Mouse (Mus musculus) stomach, embryonic 16.5 days (tissue): ENCODE results near the gene Smad6. TPM values are rescaled to one million over a fixed set of nuclear protein-coding genes. Genes with fewer than 3 reads are reported as not detected.
A peak's percentile ranks its signal among the peaks of the same experiment; 100 is the strongest.

Source experiments
- ATAC-seq: fragments of 200-750 bp; cut with Nextera tagmentation; 2 replicates; pipeline ENCODE4 v1.8.0; 2017; ENCODE audit warnings: moderate number of reproducible peaks, moderate TSS enrichment; ENCODE audit not compliant: insufficient read depth, low FRiP score
- H3K27ac ChIP-seq: fragments of 300-500 bp; sonication (generic); 2 replicates; pipeline ENCODE4 v1.5.1; 2014; ENCODE audit warnings: low read length
- H3K27me3 ChIP-seq: fragments of 300-500 bp; sonication (generic); 2 replicates; pipeline ENCODE4 v1.6.1; 2014; ENCODE audit warnings: low read length, control low read depth, mixed read lengths; ENCODE audit not compliant: control insufficient read depth, insufficient read depth
- H3K36me3 ChIP-seq: fragments of 300-500 bp; sonication (generic); 2 replicates; pipeline ENCODE4 v1.6.1; 2014; ENCODE audit warnings: low read length; ENCODE audit not compliant: control insufficient read depth, insufficient read depth
- H3K4me1 ChIP-seq: fragments of 300-500 bp; sonication (generic); 2 replicates; pipeline ENCODE4 v1.6.1; 2014; ENCODE audit warnings: low read length, control low read depth, mixed read lengths; ENCODE audit not compliant: control insufficient read depth, insufficient read depth
- H3K4me2 ChIP-seq: fragments of 300-500 bp; sonication (generic); 2 replicates; pipeline ENCODE4 v1.6.1; 2014; ENCODE audit warnings: low read depth, low read length, mixed read lengths
- H3K4me3 ChIP-seq: fragments of 300-500 bp; sonication (generic); replicated peaks from 2 replicates; pipeline ENCODE4 v1.5.1; 2014; ENCODE audit warnings: mild to moderate bottlenecking, low read length
- H3K9ac ChIP-seq: fragments of 300-500 bp; sonication (generic); 2 replicates; pipeline ENCODE4 v1.6.1; 2014; ENCODE audit warnings: low read length
- H3K9me3 ChIP-seq: fragments of 300-500 bp; sonication (generic); replicated peaks from 2 replicates; pipeline ENCODE4 v1.6.1; 2016; ENCODE audit warnings: low read length, control low read depth; ENCODE audit not compliant: control insufficient read depth
- WGBS: fragments of 180-500 bp; shearing (Covaris S2); extraction: QIAGEN DNeasy Blood & Tissue Kit; methylation state at CpG from one replicate; pipeline ENCODE4 v1.1.7; 2014; 5-methylcytosine and 5-hydroxymethylcytosine counted together
- polyA plus RNA-seq: library from polyadenylated mRNA; unstranded; fragments of >200 nt; fragmentation: Nextera tagmentation; extraction: Ambion mirVana; gene quantifications from 2 replicates; pipeline ENCODE4 v1.2.1, GENCODE M21; 2015

Gene Smad6
- polyA plus RNA-seq, 1 experiment from 2014 or later, result 3.3 TPM

DNA sequence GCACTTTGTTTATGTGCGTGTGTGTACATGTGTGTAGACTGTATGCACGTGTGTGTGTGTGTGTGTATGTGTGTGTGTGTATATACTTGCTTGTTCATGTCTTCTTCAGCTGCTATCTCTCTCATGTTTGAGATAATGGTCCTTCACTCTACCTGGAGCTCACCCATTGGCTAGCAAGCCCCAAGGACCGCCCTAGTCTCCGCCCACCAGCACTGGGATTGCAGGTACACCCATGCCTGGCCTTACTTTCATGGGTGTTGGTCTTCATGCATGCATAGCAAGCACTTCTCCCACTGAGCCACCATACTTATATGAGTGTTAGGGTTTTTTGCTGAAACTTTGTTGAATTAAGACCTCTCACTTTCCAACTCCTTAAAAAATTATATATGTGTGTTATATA is 40.5 kb downstream of the Smad6 start:
- Histone ChIP-seq H3K4me2 (no peak overlapping the region), H3K4me1 (peaks cover 72% of the 10 kb centered on the region), H3K27ac (no peak overlapping the region), H3K4me3 (no peak overlapping the region), H3K27me3 (no peaks in the 10 kb centered on the region), H3K36me3 (no peaks in the 10 kb centered on the region; the same call in 1 of the 2 replicates), H3K9me3 (no peaks in the 10 kb centered on the region), H3K9ac (no peak overlapping the region)
- ATAC-seq, result no peak
- 67% methylated on average over 4 of the region's 4 CpGs for WGBS

DNA sequence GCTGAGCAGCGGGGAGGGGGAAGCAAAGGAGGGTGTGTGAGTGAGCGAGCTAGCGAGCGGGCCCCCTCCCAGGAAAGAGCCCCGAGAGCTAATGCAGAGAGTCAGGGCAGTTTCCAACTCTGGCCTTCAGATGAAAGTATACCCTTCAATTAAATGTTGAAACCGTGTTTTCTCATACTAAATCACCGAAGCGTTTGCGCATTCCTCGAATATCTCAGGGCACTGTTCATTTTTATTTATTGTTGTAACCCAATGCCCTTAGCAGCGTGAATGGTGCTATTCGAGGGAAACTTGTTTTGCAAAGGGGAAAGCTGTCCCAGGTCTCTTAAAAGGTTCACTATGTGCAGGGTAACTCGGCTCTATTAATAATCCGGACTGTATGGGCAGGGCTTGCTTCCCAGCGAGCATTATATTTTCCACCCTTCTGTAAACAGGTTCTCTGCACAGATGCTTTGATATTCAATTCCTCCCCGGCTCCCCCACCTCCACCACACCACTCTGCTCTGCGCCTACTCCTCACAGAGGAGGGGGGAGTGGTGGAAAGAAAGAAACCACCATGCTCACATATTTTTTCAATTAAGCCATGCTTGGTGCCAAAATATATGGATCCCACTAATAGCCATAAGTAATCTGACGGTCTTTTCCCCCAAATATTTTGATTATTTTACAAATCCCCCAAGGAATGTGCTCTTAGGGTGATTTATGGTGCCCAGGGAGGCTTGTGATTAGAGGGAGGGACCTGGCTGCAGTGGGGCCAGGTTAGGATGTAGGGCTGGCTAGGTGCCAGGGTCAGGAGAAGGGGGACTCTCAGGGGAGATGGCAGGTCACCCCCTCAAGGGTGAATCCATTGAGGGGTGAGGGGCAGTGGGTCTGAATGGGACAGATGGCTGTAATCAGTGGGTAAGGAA is 41.4 kb downstream of the Smad6 start:
- H3K9ac ChIP-seq, result peak overlapping the region; percentile 41
- 16% methylated on average over 18 of the region's 18 CpGs for whole genome bisulfite sequencing
- no peaks in the 10 kb centered on the region for H3K27me3 ChIP-seq
- no peaks in the 10 kb centered on the region; the same call in 1 of the 2 replicates for H3K36me3 ChIP-seq
- peak; percentile 38; the same call in 1 of the 2 replicates for ATAC-seq
- peak overlapping the region; percentile 70 for H3K27ac ChIP-seq
- H3K9me3 ChIP-seq, result no peaks in the 10 kb centered on the region
- peaks cover 78% of the 10 kb centered on the region for H3K4me1 ChIP-seq
- H3K4me3 ChIP-seq, result no peak overlapping the region
- H3K4me2 ChIP-seq, result peak overlapping the region; percentile 31; the same call in 1 of the 2 replicates

DNA sequence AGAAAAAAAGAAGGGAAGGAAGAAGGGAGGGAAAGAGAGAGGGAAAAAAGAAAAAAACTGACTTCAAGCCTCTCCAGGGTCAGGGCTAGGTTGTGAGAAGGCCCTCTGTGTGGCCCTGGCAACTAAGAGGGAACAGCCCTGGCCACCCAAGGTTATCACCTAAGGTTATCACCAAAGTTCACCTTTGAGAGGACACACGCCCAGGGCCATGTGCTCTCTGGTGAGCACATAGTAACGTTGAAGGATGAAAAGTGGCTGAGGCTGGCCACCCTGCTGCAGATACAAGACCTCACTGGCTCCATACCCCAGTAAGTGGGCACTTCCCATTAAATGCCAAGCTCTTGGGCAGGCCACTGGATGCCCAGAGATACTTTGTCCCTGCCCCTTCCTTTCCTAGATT is 42.6 kb downstream of the Smad6 start:
- Histone ChIP-seq H3K9ac (no peak overlapping the region), H3K9me3 (no peaks in the 10 kb centered on the region), H3K4me2 (no peak overlapping the region), H3K27ac (peak overlapping the region; percentile 70; the same call in 1 of the 2 replicates), H3K36me3 (no peaks in the 10 kb centered on the region; the same call in 1 of the 2 replicates), H3K4me1 (peaks cover 78% of the 10 kb centered on the region), H3K4me3 (no peak overlapping the region), H3K27me3 (no peaks in the 10 kb centered on the region)
- ATAC-seq, result no peak
- 63% methylated on average over 2 of the region's 2 CpGs for WGBS

DNA sequence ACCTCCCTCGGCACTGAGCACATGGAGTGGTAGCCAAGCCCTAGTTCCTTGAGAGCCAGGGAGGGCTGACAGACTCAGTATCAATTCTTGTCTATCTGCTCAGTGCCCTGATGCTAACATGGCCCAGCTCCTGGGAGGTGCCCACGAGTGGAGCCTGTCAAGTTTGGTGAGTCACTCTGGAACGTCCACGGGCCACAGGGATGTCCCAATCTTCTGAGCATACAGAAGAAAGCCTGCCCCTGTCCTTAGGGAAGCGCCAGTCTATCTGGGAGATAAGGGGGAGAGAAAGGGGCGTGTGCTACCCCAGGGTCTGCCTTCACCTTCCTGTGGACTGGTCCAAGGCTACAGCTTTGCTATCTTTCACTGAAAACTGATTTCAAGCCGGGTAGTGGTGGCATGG is 43.2 kb downstream of the Smad6 start:
- Histone ChIP-seq H3K27me3 (no peaks in the 10 kb centered on the region), H3K27ac (no peak overlapping the region), H3K9ac (no peak overlapping the region), H3K4me3 (no peak overlapping the region), H3K4me1 (peaks cover 76% of the 10 kb centered on the region), H3K9me3 (no peaks in the 10 kb centered on the region), H3K36me3 (no peaks in the 10 kb centered on the region; the same call in 1 of the 2 replicates), H3K4me2 (no peak overlapping the region)
- 61% methylated on average over 7 of the region's 7 CpGs for WGBS
- ATAC-seq, result no peak

DNA sequence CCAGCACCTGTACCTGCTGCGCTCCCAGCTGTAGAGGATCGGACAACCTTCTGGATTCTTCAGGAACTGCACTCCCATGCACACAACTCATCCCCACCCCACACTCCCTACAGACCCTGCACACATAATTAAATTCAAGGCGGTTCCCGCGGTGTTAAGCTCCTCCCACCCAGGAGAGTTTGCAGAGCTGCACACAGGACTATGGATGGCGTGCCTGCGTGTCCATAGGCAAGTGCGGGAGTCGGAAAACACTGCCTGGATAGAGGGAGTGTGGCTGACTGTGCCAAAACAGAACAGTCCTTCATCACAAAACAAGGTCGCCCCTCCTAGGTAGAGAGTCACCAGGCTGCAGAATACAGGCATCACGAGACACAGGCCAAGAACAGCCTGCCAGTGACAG is 45.9 kb downstream of the Smad6 start:
- ATAC-seq, result no peak

DNA sequence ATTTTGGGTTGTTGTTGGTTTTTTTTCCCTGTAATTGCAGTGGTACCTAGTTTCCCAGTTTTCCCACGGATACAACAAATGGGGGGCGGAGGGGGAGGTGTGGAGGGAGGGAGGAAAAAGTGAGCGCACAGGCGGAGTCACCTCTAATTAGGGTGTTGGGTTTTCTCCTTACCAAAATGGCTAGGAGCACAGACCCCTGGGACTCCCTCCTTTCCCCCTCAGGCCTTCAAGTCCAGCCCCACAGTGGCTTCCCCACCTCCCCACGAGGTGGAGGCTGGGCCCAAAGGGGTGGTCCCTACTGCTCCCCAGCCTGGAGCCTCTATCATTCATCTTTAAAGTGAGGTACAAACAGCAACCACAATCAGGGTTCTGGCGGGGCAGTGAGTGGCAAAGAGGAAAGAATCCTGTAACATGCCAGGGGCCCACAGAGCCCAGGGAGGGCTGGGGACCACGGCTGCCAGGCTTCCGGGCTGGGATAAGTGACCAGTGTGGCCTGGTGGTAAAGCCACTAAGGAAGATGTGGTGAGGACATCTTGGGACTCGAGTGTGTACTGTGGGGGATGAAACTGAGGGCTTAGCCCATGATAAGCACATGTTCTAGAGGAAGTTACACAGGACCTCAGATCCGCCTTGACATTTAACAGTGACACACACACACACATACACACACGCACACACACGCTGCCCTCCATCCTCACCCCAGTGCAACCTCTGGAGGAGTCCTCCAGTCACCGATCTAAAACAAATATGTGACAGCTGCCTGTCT is 47.4 kb downstream of the Smad6 start:
- Histone ChIP-seq H3K27ac (peak overlapping the region; percentile 50), H3K27me3 (no peaks in the 10 kb centered on the region), H3K4me3 (no peak overlapping the region), H3K4me1 (peaks cover 66% of the 10 kb centered on the region), H3K36me3 (no peaks in the 10 kb centered on the region), H3K9ac (0 out of 2 replicates have a peak overlapping the region, but pooled peaks have one; percentile 26), H3K4me2 (no peak overlapping the region), H3K9me3 (no peaks in the 10 kb centered on the region)
- 46% methylated on average over 13 of the region's 13 CpGs for WGBS
- no peak for ATAC-seq

More for the DNA sequence above, 45.9 kb downstream of the Smad6 start:
- Histone ChIP-seq H3K4me3 (no peak overlapping the region), H3K36me3 (no peaks in the 10 kb centered on the region), H3K27me3 (no peaks in the 10 kb centered on the region), H3K9ac (no peak overlapping the region), H3K9me3 (no peaks in the 10 kb centered on the region), H3K4me1 (peaks cover 66% of the 10 kb centered on the region), H3K27ac (no peak overlapping the region), H3K4me2 (no peak overlapping the region)
- WGBS, result 46% methylated on average over 11 of the region's 11 CpGs

DNA sequence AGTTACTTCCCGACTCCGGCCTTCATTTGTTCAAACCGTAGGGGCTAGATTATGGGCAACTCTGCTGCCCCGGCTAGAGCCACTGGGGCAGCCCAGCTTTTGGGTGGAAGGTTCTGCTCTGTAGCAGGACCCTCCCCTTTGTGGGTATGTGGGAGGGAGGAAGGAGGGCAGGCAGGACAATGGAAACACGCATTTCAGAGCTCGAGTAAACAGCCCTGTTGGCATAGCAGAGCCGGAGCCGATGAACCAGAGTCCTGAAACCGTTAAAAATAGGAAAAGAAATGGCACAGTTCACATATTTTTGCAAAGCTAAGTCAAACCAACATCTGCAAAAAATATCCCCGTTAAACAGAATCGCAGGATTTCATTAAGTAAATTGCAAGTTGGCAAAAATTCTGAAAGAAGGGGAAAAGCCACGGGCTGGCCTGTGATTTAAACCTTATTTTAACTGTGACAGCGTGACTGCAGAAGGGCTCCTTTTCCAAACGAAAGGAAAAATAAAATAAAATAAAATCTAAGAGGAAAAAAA is 48.1 kb downstream of the Smad6 start:
- peaks cover 66% of the 10 kb centered on the region for H3K4me1 ChIP-seq
- 37% methylated on average over 14 of the region's 14 CpGs for WGBS
- no peaks in the 10 kb centered on the region for H3K9me3 ChIP-seq
- H3K27ac ChIP-seq, result peak overlapping the region; percentile 50
- no peak overlapping the region for H3K4me3 ChIP-seq
- H3K9ac ChIP-seq, result no peak overlapping the region
- no peaks in the 10 kb centered on the region for H3K36me3 ChIP-seq
- ATAC-seq, result no peak
- no peaks in the 10 kb centered on the region for H3K27me3 ChIP-seq
- H3K4me2 ChIP-seq, result no peak overlapping the region

DNA sequence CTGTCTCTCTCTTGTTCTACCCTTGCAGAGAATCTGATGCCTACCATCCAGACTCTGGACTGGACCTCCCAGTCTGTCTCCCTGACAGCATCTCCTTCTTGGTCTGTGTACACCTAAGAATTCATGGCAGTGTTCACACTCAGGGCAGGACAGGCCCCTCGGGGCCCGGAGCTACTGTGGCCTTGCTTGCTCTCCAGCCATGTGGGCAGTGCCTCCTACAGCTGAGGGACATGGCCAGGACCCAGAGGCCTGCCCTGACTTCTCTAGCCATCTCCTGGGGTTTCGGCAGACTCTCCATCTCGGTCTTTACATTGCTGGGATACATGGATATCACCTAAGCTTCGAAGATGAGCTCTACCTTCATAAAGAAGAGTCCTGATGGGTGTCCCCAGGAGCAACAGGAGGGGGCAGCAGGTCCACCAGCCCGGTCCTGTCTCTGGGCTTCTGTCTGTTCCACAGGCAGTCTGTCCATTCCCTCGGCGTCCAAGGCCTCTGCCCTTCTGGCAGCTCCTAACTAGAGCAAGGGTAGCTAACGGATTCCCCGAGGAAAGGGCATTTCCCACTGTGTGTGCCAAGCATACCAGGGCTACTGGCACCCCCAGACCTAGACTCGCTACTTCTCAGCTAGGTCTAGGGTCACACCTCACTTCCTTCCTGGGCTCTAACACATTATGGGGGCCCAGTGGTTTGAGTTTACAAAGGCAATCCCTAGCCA is 49.1 kb downstream of the Smad6 start:
- ATAC-seq, result no peak
- H3K27ac ChIP-seq, result no peak overlapping the region
- H3K36me3 ChIP-seq, result no peaks in the 10 kb centered on the region
- H3K9ac ChIP-seq, result no peak overlapping the region
- peaks cover 67% of the 10 kb centered on the region for H3K4me1 ChIP-seq
- no peaks in the 10 kb centered on the region for H3K9me3 ChIP-seq
- H3K4me3 ChIP-seq, result no peak overlapping the region
- no peak overlapping the region for H3K4me2 ChIP-seq
- WGBS, result 91% methylated on average over 11 of the region's 11 CpGs
- no peaks in the 10 kb centered on the region for H3K27me3 ChIP-seq
